Mouse (Mus musculus) limb, embryonic 10.5 days (tissue): ENCODE measurements around the gene Car8. TPM values are rescaled to one million over a fixed set of nuclear protein-coding genes. Genes with fewer than 3 reads are reported as not detected.
"Not testable (repeated sequence)": the region's sequence is repeated elsewhere in the genome, so short reads cannot be mapped to it uniquely, and the experiment has no call there.

Experiments used
- DNase-seq: peaks from one replicate; pipeline ENCODE4 v3.0.0-alpha.2; 2017; ENCODE audit warnings: low spot score
- H3K27ac ChIP-seq: fragments of 300-500 bp; sonication (generic); 2 replicates; pipeline ENCODE4 v1.5.1; 2016; ENCODE audit warnings: mild to moderate bottlenecking
- H3K27me3 ChIP-seq: fragments of 300-500 bp; sonication (generic); 2 replicates; pipeline ENCODE4 v1.6.1; 2016; ENCODE audit warnings: low read depth, mild to moderate bottlenecking; ENCODE audit not compliant: poor library complexity, severe bottlenecking
- H3K36me3 ChIP-seq: fragments of 300-500 bp; sonication (generic); 2 replicates; pipeline ENCODE4 v1.6.1; 2016; ENCODE audit warnings: mild to moderate bottlenecking, moderate library complexity
- H3K4me1 ChIP-seq: fragments of 300-500 bp; sonication (generic); 2 replicates; pipeline ENCODE4 v1.6.1; 2016
- H3K4me3 ChIP-seq: fragments of 300-500 bp; sonication (generic); 2 replicates; pipeline ENCODE4 v1.5.1; 2016; ENCODE audit warnings: mild to moderate bottlenecking, moderate library complexity
- H3K9me3 ChIP-seq: fragments of 300-500 bp; sonication (generic); replicated peaks from 2 replicates; pipeline ENCODE4 v1.6.1; 2016; ENCODE audit warnings: mild to moderate bottlenecking
- WGBS: fragments of 180-500 bp; shearing (Covaris S2); methylation state at CpG from one replicate; pipeline ENCODE4 v1.1.7; 2016; 5-methylcytosine and 5-hydroxymethylcytosine counted together
- microRNA-seq: library from miRNA; unstranded; fragments of <30 nt; microRNA quantifications from one replicate; pipeline ENCODE4, GENCODE M21; 2017
- polyA plus RNA-seq: library from polyadenylated mRNA; unstranded; fragments of >200 nt; fragmentation: Nextera tagmentation; extraction: Ambion mirVana; gene quantifications from 2 replicates; pipeline ENCODE4 v1.2.1, GENCODE M21; 2016

Gene Car8
- polyA plus RNA-seq, 1 experiment from 2014 or later, result 2.5 TPM

DNA sequence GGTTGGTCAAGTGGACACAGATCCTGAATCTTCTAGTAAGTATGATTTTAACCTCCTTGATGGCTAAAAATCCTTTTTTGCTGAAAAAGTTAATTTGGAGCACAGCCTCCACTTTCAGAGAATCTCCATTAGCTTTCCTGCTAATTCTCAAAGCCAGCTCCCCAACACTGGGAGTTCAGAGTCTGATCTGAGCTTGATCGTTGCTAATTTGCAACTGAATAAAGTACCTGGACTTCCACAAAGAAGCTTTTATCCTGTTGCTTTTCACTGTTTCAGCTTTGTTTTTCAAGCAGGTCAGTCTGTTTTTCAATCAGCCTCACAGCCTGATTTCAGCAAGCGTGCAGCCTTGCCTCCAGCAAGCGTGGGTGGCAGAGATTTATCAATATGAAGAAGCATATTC lies 145.3 kb downstream of the Car8 start:
- not testable (repeated sequence) for H3K36me3 ChIP-seq, H3K4me1 ChIP-seq, H3K9me3 ChIP-seq, H3K4me3 ChIP-seq, H3K27ac ChIP-seq, DNase-seq, H3K27me3 ChIP-seq
- 87% methylated on average over 3 of the region's 3 CpGs for WGBS

Small RNAs within 50 kb of the gene (microRNA-seq; reads per million reads assigned to microRNA genes)
- not detected for gene Gm25355
